Mouse (Mus musculus): ENCODE results near the gene Igf1.

The Igf1 gene

DNA sequence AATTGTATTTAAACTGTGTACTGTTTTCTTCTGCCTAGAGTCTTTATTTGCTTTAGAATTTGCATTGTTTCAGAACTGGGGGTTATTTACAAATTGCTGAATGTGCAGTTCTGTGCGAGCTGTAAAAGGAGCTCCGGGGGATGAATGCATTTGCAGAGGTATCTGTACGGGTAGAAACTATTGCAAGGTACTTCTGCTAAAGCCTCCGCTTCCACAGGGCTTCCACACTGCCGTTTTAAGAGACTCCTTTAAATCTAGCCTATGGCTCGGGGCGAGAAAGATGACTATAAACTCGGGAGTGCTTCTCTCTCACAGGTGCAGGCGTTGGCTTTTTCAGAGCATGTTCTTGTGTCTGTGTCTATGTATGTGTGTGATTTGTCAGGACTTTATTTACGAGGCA lies 1.4 kb downstream of the Igf1 start:
- in situ Hi-C loops (cut with MboI; ENCODE audit: low sequenced_read_pairs) = no loop called here

DNA sequence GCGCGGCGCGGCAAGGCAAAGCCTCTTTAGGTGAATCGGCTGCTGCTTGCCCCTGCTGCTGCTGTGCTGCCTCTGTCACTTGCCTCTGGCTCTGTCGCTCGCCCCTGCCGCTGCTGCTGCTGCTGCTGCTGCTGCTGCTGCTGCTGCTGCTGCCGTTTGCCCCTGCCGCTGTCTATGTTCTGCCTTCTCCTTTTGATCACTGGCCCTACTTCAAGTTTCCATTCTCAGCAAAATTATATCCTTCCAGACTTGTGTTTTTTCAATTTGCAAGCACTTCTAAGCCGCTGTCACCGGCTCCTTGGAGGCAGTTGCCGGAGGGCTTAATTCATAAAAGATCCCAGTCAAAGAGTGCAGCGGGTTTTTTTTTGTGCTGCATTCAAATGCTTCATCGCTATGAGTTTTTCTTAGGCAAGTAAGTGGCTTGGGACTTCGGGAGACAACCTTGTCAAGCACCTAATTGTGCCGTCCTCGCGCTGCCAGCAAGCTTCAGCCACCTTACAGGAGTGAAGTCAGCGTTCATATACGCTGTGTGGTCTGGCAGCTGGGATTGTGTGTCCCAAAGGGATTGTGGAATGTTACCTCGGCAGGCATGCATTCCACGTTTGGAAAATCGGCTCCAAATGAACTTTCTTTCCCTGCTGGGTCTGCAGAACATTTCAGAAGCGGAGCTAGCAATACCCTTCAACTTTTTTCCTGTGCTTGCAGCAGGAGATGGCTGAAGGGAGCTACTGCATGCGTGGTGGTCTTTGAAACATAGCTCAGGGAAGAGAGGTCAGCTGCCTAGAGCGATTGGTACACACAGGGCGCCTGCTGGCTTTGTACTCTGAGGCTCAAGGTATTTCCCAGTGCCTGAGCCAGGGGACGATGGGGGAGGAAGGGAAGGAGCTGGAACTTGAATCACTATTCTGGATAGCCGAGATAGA lies 2.4 kb downstream of the Igf1 start:
- in situ Hi-C loops (cut with MboI; ENCODE audit: low sequenced_read_pairs) = no loop called here

DNA sequence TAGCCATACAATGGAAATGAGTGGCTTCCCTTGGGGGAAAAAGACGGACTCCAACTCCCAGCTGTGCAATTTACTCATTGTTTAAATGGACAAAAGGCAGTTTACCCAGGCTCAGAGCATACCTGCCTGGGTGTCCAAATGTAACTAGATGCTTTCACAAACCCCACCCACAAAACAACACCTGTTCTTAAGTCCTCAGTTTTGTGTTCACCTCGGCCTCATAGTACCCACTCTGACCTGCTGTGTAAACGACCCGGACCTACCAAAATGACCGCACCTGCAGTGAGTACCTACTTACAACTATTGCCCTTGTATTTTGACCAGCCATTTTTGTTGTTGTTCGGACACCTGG lies 3.0 kb downstream of the Igf1 start:
- in situ Hi-C loops (cut with MboI; ENCODE audit: low sequenced_read_pairs) = no loop called here

DNA sequence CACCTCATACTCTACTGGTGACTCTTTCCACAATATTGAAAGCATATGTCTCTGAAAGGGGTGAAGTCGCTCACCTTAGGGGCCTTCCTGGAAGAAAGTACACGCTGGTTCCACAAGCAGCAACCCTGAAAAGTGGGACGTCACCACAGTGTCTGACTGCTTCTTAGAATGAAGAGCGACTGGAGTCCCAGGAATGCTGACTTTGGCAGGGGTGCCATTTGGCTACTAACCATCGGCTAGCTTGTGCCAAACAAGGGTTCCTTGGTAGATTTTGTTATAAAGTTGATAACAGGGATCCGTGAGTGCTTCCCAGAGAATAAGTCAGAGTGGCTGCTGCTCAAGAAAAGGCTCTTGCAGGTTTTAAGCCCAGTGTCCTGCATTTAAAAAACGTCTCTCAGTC lies 4.8 kb downstream of the Igf1 start:
- in situ Hi-C loops (cut with MboI; ENCODE audit: low sequenced_read_pairs) = no loop called here

DNA sequence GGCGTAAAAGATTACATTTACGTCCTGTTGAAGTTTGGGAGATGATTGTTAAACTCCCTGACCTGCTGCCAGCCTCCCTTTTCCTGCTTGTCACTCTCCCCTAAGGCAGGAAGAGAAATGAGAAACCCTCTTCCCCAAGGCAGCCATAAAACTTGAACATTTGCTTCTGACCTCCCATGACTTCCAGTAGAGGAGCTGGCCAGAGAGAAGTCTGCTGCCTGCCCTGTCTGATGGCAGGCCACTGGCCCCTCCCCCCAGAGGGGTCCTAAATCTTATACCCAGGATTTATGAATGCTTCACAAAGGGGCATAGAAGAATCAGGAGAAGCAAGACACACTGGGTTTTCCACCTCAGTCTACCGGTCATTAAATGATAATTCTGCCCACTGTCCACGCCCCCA lies 5.3 kb downstream of the Igf1 start:
- in situ Hi-C loops (cut with MboI; ENCODE audit: low sequenced_read_pairs) = no loop called here

DNA sequence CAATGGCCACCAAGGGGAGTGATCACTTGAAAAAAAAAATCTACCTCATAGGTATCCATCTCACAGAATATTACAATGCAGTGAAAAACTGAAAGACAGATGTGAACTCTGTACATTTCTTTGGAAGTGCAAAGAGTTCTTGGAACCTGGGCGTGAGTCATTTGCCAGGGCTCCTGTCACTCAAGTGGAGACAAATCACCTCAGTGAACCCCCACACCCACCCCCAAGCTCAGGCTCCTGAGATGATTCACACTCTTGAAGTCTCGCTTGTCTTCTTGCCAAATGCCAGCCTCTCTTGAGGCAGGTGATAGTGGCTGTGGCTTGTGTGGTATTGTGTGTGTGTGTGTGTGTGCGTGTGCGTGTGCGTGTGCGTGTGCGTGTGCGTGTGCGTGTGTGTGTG lies 7.6 kb downstream of the Igf1 start:
- in situ Hi-C loops (cut with MboI; ENCODE audit: low sequenced_read_pairs) = no loop called here

DNA sequence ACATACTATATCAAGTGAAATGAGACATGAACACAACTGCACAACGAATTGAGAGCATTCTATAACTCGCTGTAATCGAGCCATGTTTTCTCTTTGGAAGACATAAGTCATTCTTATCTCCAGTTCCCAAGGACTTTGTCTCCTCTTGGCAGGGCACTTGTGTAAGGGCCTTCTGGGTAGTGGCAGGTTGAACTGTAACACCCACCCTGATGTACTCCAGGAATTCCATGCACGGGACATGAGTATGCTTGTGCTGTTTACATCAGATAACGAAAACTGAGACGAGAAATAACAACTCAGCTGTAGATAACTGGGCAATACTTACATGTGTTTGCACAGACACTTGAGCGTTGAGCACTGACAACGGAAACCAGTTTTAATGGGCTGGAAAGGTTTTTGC lies 8.4 kb downstream of the Igf1 start:
- in situ Hi-C loops (cut with MboI; ENCODE audit: low sequenced_read_pairs) = no loop called here

DNA sequence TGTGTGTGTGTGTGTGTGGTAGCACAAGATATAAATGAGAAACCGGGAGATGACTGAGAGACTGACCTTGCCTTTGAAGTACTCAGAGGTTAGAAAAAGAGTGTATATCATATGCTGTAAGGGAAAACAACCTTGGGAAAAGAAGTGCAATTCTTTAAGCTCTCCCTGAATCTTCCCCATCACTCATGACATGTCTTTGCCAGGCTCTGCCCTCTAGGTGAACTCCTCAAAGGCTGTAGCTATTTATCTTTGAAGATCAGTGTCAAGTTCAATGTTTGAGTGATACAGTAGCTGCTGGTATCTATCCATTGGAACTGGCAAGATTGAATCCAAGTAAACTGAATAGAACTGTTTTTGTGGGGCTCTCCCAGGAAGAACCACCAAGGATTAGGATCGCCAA lies 9.2 kb downstream of the Igf1 start:
- in situ Hi-C loops (cut with MboI; ENCODE audit: low sequenced_read_pairs) = no loop called here

DNA sequence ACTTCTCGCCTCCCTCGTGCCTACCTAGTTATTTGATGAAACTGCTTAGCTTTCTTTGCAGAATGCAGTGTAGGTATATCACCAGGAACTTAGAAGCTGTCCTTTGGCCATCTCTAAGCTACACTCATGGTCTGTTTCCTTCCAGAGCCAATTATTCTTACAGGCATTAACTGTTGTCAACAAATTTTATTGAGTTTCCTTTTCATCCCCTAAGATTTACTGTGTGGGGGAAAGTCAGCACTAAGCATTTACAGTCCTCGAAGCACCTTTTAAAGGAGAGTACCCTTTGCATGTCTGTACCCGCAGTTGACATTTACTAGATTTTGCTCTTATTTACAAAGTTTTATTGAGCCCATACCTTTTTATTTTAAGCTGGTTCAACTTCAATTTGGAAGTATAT lies 9.6 kb downstream of the Igf1 start:
- in situ Hi-C loops (cut with MboI; ENCODE audit: low sequenced_read_pairs) = no loop called here

DNA sequence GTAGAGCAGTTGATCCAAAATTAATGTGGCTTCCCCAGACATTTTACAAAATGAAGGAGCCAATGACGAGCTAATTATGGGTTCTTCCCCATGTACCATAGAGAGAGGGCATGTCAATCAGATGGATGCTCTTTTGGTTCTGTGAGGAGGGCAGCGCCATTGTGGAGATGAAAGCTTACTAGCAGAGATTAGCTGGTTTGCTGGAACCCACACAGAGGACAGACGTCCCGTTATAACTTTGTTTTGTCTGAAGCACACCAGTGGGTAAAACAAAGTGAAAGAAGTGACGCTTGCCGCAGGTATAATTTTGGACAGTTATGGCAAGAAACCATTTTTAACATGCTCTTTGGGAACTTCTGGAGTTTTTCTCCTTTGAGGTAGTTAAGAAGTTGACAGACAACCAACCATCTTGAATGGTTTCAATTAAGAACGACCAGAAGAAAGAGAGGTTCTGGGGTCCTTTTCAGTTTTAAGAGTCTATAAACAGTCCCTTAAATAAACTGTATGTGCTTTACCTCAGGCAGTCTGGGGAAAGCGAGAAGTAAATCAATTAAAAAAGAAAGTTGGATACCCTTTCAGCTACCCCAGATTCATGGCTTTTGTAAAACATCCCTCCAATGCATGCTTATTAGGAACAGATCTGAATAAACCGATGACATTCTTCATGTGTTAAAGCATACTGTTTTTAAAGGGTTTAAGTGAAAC lies 10.4 kb downstream of the Igf1 start:
- in situ Hi-C loops (cut with MboI; ENCODE audit: low sequenced_read_pairs) = no loop called here

DNA sequence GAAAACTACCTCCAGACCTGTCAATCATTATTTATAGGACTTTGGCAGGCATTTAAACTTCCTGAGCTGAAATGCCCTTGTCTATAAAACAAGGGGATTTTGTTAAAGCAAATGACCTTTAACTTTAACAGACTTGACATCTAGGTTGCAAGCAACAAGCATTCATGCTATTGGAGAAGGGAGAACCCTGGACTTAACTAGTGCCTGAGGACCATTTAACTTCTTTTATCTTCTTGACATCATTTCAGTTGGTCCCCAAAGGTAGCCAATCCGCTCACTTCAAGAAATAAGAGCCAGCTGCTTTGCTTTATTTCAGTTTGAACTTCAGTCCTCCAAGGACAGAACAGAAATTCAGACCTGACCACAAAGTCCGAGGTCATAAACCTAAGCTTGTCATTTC lies 11.1 kb downstream of the Igf1 start:
- in situ Hi-C loops (cut with MboI; ENCODE audit: low sequenced_read_pairs) = no loop called here

DNA sequence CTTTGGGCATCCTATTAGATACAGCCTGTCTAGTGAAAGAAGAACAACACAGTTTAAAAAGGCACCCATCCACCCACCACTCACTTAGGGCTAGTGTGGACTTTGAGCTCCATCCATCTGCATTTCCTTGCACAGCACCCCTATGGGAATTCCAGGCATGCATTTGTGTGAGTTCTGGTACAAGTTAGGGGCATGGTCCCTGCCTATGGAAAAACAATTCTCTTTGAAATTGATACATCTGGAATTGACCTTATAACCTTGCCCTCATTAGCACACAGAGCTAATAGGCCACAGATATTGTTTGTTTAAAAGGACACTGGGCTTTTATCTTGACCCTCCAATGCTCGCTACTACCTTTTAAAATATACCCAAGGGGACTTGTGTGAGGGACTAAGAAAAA lies 11.6 kb downstream of the Igf1 start:
- in situ Hi-C loops (cut with MboI; ENCODE audit: low sequenced_read_pairs) = no loop called here

DNA sequence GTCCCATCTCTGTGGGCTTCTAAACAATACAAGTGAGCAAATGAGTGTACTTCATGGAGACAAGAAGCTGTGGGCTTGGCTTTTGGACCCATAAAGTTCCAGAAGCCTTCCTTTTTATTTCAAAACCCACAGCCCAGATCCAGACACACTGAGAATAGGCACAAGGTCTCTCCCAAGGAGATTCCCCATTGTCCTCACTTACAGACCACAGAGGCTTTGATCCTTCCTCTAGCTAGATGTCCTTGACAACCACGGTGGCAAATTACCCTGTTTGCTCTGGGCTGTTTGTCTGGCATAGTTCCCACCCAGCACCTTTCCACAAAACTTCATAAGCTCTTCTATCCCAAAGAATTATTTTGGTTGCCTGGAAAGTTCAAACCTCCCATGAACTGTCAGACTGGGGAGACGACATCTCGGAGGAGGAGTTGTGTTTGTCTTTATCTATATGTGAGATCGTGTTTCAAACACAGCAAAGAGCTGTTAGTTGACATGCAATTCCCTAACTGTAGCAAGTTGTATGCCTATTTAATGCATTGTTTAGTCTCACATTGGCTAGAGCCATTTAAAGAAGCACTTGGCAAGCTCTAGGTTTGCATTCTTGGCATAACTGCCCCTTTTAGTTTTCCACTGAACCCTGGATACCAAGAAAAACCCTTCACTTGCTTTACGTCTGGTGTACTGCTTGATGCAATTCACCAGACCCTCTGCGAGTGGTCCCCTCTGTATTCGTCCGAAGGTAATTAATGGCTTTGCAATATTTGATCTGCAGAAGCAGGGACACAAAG lies 14.0 kb downstream of the Igf1 start:
- in situ Hi-C loops (cut with MboI; ENCODE audit: low sequenced_read_pairs) = no loop called here

DNA sequence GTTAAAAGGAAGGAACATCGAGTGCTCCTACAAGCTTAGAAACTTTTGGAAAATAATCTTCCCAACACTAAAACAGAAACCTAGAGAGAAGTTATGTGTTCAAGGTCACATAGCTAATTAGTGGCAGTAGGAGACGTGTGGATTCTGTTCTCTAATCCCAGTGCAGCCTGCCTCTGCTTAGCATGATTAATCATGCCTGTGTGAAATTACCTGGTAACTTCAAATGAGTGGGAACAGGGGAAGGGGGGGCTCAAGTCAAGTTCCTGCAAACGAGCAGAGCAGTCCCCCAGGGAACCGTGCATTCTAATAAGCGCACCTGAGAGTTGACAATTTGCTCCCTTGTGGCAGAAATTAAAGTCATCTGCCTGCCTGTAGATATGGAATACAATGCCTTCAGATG lies 14.8 kb downstream of the Igf1 start:
- in situ Hi-C loops (cut with MboI; ENCODE audit: low sequenced_read_pairs) = no loop called here

DNA sequence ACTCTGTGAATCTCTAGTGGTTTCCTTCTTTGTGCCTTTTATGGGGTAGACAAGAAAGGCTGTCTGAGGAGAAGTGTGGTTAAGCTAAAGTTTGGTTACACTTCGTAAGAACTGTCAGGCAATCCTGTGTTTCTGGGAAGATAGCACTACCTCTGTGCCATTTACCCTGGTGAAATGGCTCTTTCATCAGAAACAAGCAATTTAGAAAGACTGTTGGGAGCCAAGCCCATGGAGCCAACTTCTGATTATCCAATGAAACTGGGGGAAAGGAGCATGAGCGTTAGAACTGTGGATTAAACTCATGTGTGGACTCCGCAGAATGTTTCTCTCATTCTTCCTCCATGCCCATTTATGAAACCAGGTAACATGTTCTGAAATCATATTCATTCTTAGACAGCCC lies 15.5 kb downstream of the Igf1 start:
- in situ Hi-C loops (cut with MboI; ENCODE audit: low sequenced_read_pairs) = no loop called here

DNA sequence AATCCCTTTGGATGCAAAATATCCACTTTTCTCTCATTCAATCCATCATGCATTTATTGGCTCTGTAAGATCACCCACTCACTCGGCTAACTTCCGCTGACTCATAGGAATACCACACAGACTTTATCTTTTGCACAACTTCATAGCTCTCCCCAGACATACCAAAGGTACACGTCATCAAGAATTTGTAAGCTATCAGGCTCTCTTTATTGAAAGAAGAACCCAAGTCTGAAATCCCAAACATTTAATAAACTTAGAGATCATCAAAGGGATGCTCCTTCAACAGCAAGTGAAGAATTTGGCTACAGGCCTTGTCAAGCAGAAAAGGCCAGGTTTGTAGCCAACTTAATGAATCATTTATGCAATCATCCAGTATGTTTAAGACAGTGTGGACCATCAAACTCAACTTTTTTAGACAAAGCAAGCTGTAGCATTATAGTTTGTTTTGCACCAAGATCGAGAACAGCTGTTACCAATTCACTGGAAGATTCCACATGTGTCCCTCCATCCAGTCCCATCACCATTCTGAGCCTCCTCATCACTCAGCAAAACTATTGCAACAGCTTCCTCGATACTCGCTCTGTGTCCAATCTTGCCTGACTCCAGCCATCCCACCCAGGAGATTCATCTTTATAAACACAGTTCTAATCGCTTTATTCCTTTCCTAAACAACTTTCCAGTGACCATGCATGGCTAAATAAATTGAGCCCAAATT lies 22.2 kb downstream of the Igf1 start:
- in situ Hi-C loops (cut with MboI; ENCODE audit: low sequenced_read_pairs) = no loop called here

DNA sequence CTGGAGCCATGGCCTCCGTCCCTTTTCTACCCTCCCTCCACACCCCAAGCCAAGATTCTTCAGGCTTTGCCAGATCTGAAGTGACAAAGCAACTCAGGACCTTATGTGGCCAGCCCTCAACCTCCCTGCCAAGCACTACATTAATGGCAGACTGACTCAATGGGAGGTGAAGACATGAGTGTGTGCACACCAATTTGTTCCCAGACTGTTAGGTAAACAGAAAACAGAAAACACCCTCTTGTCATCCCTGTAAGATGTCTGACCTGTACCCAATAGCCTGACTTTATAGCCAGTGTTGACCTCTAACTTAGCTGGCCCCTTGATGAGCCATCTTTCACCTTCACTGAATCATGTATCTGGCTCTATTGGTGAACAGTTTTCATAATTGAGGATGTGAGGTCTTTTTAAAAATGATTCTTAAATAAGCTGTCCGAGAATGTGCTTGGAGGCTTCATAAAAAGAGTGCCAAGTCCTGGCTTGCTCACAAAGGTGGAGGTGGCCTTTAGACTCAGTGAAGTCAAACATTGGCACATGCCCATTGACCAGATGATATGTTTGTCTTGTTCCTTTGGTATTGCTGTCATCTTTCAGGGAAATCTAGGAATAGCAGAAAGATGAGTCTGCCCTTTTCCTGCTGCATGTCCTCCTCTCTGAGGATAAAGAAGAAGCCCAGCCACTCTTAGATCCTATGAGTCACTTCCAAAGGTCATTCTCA lies 27.4 kb downstream of the Igf1 start:
- in situ Hi-C loops (cut with MboI; ENCODE audit: low sequenced_read_pairs) = no loop called here

DNA sequence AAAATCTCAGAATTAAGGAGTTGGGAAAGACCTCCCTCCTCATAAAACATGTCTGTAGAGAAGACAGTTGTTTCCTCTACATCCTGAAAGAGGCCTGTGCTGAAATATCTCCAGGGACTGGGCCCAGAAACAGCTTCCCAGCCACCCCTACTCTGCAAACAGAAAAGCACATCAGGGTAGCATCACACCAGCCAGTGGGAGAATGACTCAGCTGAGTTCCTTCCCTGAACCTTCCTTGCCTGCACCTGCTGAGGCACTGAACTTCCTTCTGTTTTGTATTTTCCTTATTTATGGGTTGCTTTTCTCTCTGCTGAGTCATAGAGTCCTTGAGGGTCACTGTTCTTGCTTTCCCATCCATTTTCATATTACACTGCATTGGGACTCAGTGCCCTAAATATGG lies 31.8 kb downstream of the Igf1 start:
- in situ Hi-C loops (cut with MboI; ENCODE audit: low sequenced_read_pairs) = no loop called here

DNA sequence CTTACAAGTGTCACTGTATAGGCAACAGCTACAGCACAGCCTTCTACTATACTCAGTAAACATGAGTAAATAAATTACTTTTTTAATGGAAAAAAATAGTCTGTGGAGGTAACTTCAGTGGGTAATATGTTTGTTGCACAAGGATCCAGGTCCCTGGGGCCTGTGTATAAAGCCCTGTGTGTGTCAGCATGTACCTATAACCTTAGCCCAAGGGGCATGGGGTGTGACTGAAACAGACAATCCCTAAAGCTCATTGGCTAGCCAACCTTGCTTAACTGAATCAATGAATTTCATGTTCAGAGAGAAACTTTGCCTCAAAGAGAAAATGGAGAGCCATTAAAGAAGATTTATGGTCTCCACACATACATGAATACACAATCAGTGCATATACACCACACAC lies 34.2 kb downstream of the Igf1 start:
- in situ Hi-C loops (cut with MboI; ENCODE audit: low sequenced_read_pairs) = no loop called here

DNA sequence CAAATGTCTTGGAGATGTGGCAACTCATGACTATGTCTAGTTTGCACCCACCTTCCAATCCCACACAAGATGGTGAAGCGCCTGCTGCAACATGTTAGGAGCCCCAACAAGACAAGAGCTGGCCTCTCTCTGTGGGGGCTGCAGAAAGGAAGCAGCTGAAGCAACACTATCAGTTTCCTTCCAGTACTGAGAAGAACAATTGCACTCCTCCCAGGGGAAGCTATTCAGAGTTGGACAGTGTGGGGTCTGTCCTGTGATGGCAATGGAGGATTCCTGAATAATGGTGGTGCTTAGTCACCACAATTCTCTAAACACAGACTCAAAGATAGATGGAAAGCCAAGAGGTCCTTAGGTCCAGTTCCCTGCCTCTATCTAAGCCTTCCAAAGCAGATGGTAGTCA lies 35.2 kb downstream of the Igf1 start:
- in situ Hi-C loops (cut with MboI; ENCODE audit: low sequenced_read_pairs) = no loop called here

Measured in CH12F3 (cell line).